8 mouse cellular contexts compared by ENCODE assay signal in genomic region chr8:126422920-126423300, GRCm38 (mm10). TPM values are rescaled to one million over a fixed set of nuclear protein-coding genes. Genes with fewer than 3 reads are reported as not detected.
DNase-seq lines count a peak whose midpoint lies in the region; ATAC-seq and TF ChIP-seq lines count a peak whose summit lies in the region.

No protein-coding gene starts in this region.

- 4% methylated on average over 9 of the region's 9 CpGs for WGBS in liver, adult 2 months
- 6% methylated on average over 9 of the region's 9 CpGs for WGBS in kidney, embryonic 16.5 days
- WGBS in midbrain, embryonic 10.5 days, result 10% methylated on average over 9 of the region's 9 CpGs

- peak overlapping the region; percentile 72 for H3K4me2 ChIP-seq in kidney, embryonic 16.5 days (replicated peaks; ENCODE audit: low read depth, low read length)

- peaks cover 5% of the 10 kb centered on the region; the same call in 1 of the 2 replicates for H3K79me2 ChIP-seq in liver, adult 2 months (ENCODE audit: control insufficient read depth, insufficient read depth, low read length)

- no peaks in the 10 kb centered on the region for H3K27me3 ChIP-seq in liver, adult 2 months (ENCODE audit: control insufficient read depth, insufficient read depth, low read length)
- H3K27me3 ChIP-seq in kidney, embryonic 16.5 days (ENCODE audit: insufficient read depth, low read length), result no peaks in the 10 kb centered on the region
- no peaks in the 10 kb centered on the region for H3K27me3 ChIP-seq in midbrain, embryonic 10.5 days (ENCODE audit: low read depth, poor library complexity, severe bottlenecking)

- H3K9me3 ChIP-seq in kidney, embryonic 16.5 days (ENCODE audit: low read length), result no peaks in the 10 kb centered on the region
- H3K9me3 ChIP-seq in midbrain, embryonic 10.5 days (replicated peaks), result no peaks in the 10 kb centered on the region

- no peak for TF ChIP-seq CTCF in liver, adult 2 months (IDR thresholded peaks at IDR 0.05; ENCODE audit: low read depth, low read length)

- H3K9ac ChIP-seq in liver, adult 2 months (ENCODE audit: low read depth, low read length), result peak overlapping the region; percentile 98
- H3K9ac ChIP-seq in kidney, embryonic 16.5 days (replicated peaks; ENCODE audit: low read length), result peak overlapping the region; percentile 82

- peak overlapping the region; percentile 93 for H3K4me3 ChIP-seq in liver, adult 2 months (ENCODE audit: insufficient read depth, low read depth, low read length)
- H3K4me3 ChIP-seq in kidney, embryonic 16.5 days (ENCODE audit: low read length), result peak overlapping the region; percentile 73
- peak overlapping the region; percentile 89 for H3K4me3 ChIP-seq in midbrain, embryonic 10.5 days

- peak; percentile 70 for ATAC-seq in kidney, embryonic 16.5 days (ENCODE audit: low FRiP score, low TSS enrichment)

- peaks cover 18% of the 10 kb centered on the region for H3K36me3 ChIP-seq in liver, adult 2 months (ENCODE audit: control insufficient read depth, insufficient read depth, low read length)
- H3K36me3 ChIP-seq in kidney, embryonic 16.5 days (ENCODE audit: insufficient read depth, low read length), result peaks cover 18% of the 10 kb centered on the region
- peaks cover 32% of the 10 kb centered on the region for H3K36me3 ChIP-seq in midbrain, embryonic 10.5 days

- peak overlapping the region; percentile 86 for H3K27ac ChIP-seq in liver, adult 2 months (replicated peaks; ENCODE audit: insufficient read depth, low read depth, low read length)
- peak overlapping the region; percentile 71 for H3K27ac ChIP-seq in kidney, embryonic 16.5 days (ENCODE audit: low read length)
- H3K27ac ChIP-seq in midbrain, embryonic 10.5 days (replicated peaks), result peak overlapping the region; percentile 90

- peak; percentile 51 for DNase-seq in liver, adult 2 months (ENCODE audit: extremely low read depth, low read depth, low spot score)
- no peak for DNase-seq in liver
- peak; percentile 16 for DNase-seq in WW6 (ENCODE audit: low read depth, low spot score)
- DNase-seq in fibroblast of lung, adult 2 months (ENCODE audit: low read depth), result peak; percentile 17
- no peak for DNase-seq in midbrain, embryonic 10.5 days (ENCODE audit: low spot score)
- DNase-seq in thymus, postnatal 10 days (ENCODE audit: low spot score in 2 of 2), result no peak
- no peak for DNase-seq in cerebellum, adult 11-12 months

- peaks cover 10% of the 10 kb centered on the region; the same call in 1 of the 2 replicates for H3K4me1 ChIP-seq in liver, adult 2 months (ENCODE audit: control insufficient read depth, insufficient read depth, low read length)
- peaks cover 8% of the 10 kb centered on the region for H3K4me1 ChIP-seq in kidney, embryonic 16.5 days (ENCODE audit: insufficient read depth, low read length)
- H3K4me1 ChIP-seq in midbrain, embryonic 10.5 days, result peaks cover 18% of the 10 kb centered on the region

- no peak for TF ChIP-seq POLR2A in liver, adult 2 months (IDR thresholded peaks at IDR 0.05; ENCODE audit: extremely low read depth, insufficient read depth, low read length)

RNA-seq across cellular contexts. Expression of gene Coa6, which starts 0.6 kb away (rescaled TPM):
- 50.7 and 74.5 TPM in 2 replicates for total RNA-seq in liver, adult 2 months (2014; rRNA removed)
- 64.7 and 66.9 TPM in 2 replicates for polyA plus RNA-seq in liver, adult 2 months (2012; rRNA removed)
- 45.8 and 53.9 TPM in 2 replicates for polyA plus RNA-seq in kidney, embryonic 16.5 days (2015; fragmentation: Nextera tagmentation; extraction: Ambion mirVana)
- polyA plus RNA-seq in midbrain, embryonic 10.5 days (2016; fragmentation: Nextera tagmentation; extraction: Ambion mirVana), result 42.5 and 49.4 TPM in 2 replicates

RNA-seq across cellular contexts. Expression of gene Tarbp1, which starts 52.0 kb away (rescaled TPM):
- 2.8 and 3.8 TPM in 2 replicates for total RNA-seq in liver, adult 2 months (2014; rRNA removed)
- 1.6 and 2.4 TPM in 2 replicates for polyA plus RNA-seq in liver, adult 2 months (2012; rRNA removed)
- polyA plus RNA-seq in kidney, embryonic 16.5 days (2015; fragmentation: Nextera tagmentation; extraction: Ambion mirVana), result 3.1 and 3.3 TPM in 2 replicates
- 1.4 and 2.0 TPM in 2 replicates for polyA plus RNA-seq in midbrain, embryonic 10.5 days (2016; fragmentation: Nextera tagmentation; extraction: Ambion mirVana)

Comparison
In these comparisons a context has a peak if more than half of its experiments do, and no peak if none do; other contexts are left out.
1. DNase-seq: peak in liver, adult 2 months (single experiment), WW6 (single experiment) and fibroblast of lung, adult 2 months (single experiment); none in liver (single experiment), midbrain, embryonic 10.5 days (single experiment), thymus, postnatal 10 days (0 of 2) and cerebellum, adult 11-12 months (single experiment).
2. Peak in every context shown above with its lines, with median percentiles within 50 percentile points of each other: H3K27ac ChIP-seq and H3K4me3 ChIP-seq.